Mouse (Mus musculus) heart, embryonic 15.5 days (tissue): ENCODE data around the gene Htr5b. TPM values are rescaled to one million over a fixed set of nuclear protein-coding genes. Genes with fewer than 3 reads are reported as not detected.

Experiments
- polyA plus RNA-seq: library from polyadenylated mRNA; unstranded; fragments of >200 nt; fragmentation: Nextera tagmentation; extraction: Ambion mirVana; gene quantifications from 2 replicates; pipeline ENCODE4 v1.2.1, GENCODE M21; 2015

The Htr5b gene
- polyA plus RNA-seq, 1 experiment from 2014 or later = 0.06 TPM

Other genes with a start within 250 kb of the Htr5b start
- gene Insig2, start 195.9 kb downstream of the Htr5b start, polyA plus RNA-seq = 37.8 and 41.1 TPM in 2 replicates
- 6.4 and 7.6 TPM in 2 replicates for gene Ccdc93, start 97.4 kb downstream of the Htr5b start, polyA plus RNA-seq
- gene Ddx18, start 39.5 kb upstream of the Htr5b start, polyA plus RNA-seq = 26.5 and 31.8 TPM in 2 replicates